Mouse (Mus musculus): ENCODE data around the gene Tbk1. TPM values are rescaled to one million over a fixed set of nuclear protein-coding genes. Genes with fewer than 3 reads are reported as not detected.
A peak's percentile ranks its signal among the peaks of the same experiment; 100 is the strongest.

Tbk1 gene
- total RNA-seq (2014; rRNA removed) (30.9 and 34.2 TPM in 2 replicates), polyA plus RNA-seq (2015; fragmentation: Nextera tagmentation; extraction: Ambion mirVana) (17.5 and 23.7 TPM in 2 replicates)

- WGBS, result under 1% methylated on average over 56 of the region's 58 CpGs
- H3K27ac ChIP-seq (ENCODE audit: low read depth, low read length), result peak within 1 kb of the TSS; percentile 69
- no peaks in the 10 kb centered on the region for H3K9me3 ChIP-seq (ENCODE audit: low read length)
- no peaks in the 10 kb centered on the region for H3K27me3 ChIP-seq (ENCODE audit: insufficient read depth, low read length)
- 0 out of 2 replicates have a peak, but pooled peaks cover 2% of the 10 kb centered on the region for H3K4me1 ChIP-seq (ENCODE audit: insufficient read depth)
- H3K4me3 ChIP-seq (ENCODE audit: low read depth, low read length), result peak within 1 kb of the TSS; percentile 91
- DNase-seq (peak; percentile 93), ATAC-seq (peak; percentile 99)
- peaks cover 28% of the 10 kb centered on the region for H3K36me3 ChIP-seq (ENCODE audit: insufficient read depth)
- H3K4me2 ChIP-seq (ENCODE audit: low read depth), result peak within 1 kb of the TSS; percentile 63
- no peak for TF ChIP-seq CTCF (IDR thresholded peaks at IDR 0.05; ENCODE audit: low read depth)
- peak within 1 kb of the TSS; percentile 75 for H3K9ac ChIP-seq
Observed at GRCm38 (mm10) chr10:121586675-121587370, at the start of gene Tbk1. Gene Tbk1, minus strand, starts transcription at chr10:121586787.

GRCm38 (mm10) chr10:121636276-121636675, 49.7 kb upstream of the Tbk1 start:
- no peaks in the 10 kb centered on the region for H3K9me3 ChIP-seq (ENCODE audit: low read length)
- ATAC-seq, result no peak
- WGBS, result 84% methylated on average over 6 of the region's 6 CpGs
- no peak for DNase-seq
- no peak overlapping the region for H3K27ac ChIP-seq (ENCODE audit: low read depth, low read length)
- no peak overlapping the region for H3K9ac ChIP-seq
- H3K36me3 ChIP-seq (ENCODE audit: insufficient read depth), result no peaks in the 10 kb centered on the region
- H3K4me1 ChIP-seq (ENCODE audit: insufficient read depth), result peaks cover 7% of the 10 kb centered on the region; the same call in 1 of the 2 replicates
- no peak for TF ChIP-seq CTCF (IDR thresholded peaks at IDR 0.05; ENCODE audit: low read depth)
- no peaks in the 10 kb centered on the region for H3K27me3 ChIP-seq (ENCODE audit: insufficient read depth, low read length)
- H3K4me3 ChIP-seq (ENCODE audit: low read depth, low read length), result no peak overlapping the region
- no peak overlapping the region for H3K4me2 ChIP-seq (ENCODE audit: low read depth)

DNA sequence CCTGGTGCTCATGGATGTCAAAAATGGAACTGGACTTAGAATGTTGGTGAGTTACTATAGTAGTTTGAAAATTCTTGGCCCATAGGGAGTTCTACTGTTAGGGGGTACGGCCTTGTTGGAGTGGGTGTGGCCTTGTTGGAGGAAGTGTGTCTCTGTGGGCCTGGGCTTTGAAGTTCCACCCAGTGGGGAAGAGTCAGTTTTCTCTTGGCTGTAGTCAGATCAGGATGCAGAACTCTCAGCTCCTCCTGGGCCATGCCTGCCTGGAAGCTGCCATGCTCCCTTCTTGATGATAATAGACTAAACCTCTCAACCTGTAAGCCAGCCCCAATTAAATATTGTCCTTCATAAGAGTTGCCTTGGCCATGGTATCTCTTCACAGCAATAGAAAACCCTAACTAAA, 47.6 kb upstream of the Tbk1 start:
- Histone ChIP-seq H3K4me1 (ENCODE audit: insufficient read depth) (no peaks in the 10 kb centered on the region), H3K27ac (ENCODE audit: low read depth, low read length) (no peak overlapping the region), H3K9me3 (ENCODE audit: low read length) (no peaks in the 10 kb centered on the region), H3K36me3 (ENCODE audit: insufficient read depth) (no peaks in the 10 kb centered on the region), H3K4me2 (ENCODE audit: low read depth) (no peak overlapping the region), H3K27me3 (ENCODE audit: insufficient read depth, low read length) (no peaks in the 10 kb centered on the region), H3K9ac (no peak overlapping the region), H3K4me3 (ENCODE audit: low read depth, low read length) (no peak overlapping the region)
- 64% methylated on average over 1 of the region's 1 CpGs for WGBS
- DNase-seq (no peak), ATAC-seq (no peak)
- TF ChIP-seq CTCF (IDR thresholded peaks at IDR 0.05; ENCODE audit: low read depth), result no peak

DNA sequence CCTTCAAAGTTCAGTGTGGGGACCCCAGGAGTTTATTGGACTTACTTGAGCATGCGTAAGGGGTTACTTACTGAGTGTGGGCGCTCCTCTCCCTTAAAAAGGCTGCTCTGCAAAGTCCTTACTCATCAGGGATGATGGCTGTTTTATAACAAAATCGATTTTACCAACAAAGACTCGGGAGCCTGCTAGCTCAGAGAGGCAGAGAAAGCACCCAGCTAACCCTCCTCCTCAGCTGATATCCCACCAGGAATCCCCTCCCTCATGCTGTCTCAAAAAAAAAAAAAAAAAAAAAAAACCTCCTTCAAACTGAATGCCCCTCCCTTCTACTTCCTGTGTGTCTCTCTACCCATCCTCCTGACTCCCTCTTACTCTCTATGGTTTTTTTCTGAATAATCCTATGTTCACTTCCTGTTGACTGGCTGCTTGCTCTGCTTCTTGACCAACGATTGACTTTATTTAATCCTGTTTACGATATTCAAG, 42.0 kb upstream of the Tbk1 start:
- Histone ChIP-seq H3K4me2 (ENCODE audit: low read depth) (no peak overlapping the region), H3K27ac (ENCODE audit: low read depth, low read length) (no peak overlapping the region), H3K4me3 (ENCODE audit: low read depth, low read length) (no peak overlapping the region), H3K9ac (no peak overlapping the region), H3K9me3 (ENCODE audit: low read length) (no peaks in the 10 kb centered on the region), H3K4me1 (ENCODE audit: insufficient read depth) (peaks cover 15% of the 10 kb centered on the region), H3K36me3 (ENCODE audit: insufficient read depth) (no peaks in the 10 kb centered on the region), H3K27me3 (ENCODE audit: insufficient read depth, low read length) (no peaks in the 10 kb centered on the region)
- no peak for ATAC-seq
- 90% methylated on average over 6 of the region's 6 CpGs for WGBS
- no peak for TF ChIP-seq CTCF (IDR thresholded peaks at IDR 0.05; ENCODE audit: low read depth)
- DNase-seq, result no peak

GRCm38 (mm10) chr10:121627216-121627852, 40.7 kb upstream of the Tbk1 start:
- no peak overlapping the region for H3K4me3 ChIP-seq (ENCODE audit: low read depth, low read length)

GRCm38 (mm10) chr10:121626186-121626882, 39.7 kb upstream of the Tbk1 start, which contains the start of gene Xpot:
Gene Xpot, minus strand, starts transcription at chr10:121626332.
- under 1% methylated on average over 68 of the region's 70 CpGs for WGBS
- Histone ChIP-seq H3K27me3 (ENCODE audit: insufficient read depth, low read length) (no peaks in the 10 kb centered on the region), H3K4me3 (ENCODE audit: low read depth, low read length) (peak within 1 kb of the TSS; percentile 80), H3K4me1 (ENCODE audit: insufficient read depth) (peaks cover 15% of the 10 kb centered on the region), H3K9ac (peak within 1 kb of the TSS; percentile 74), H3K36me3 (ENCODE audit: insufficient read depth) (0 out of 2 replicates have a peak, but pooled peaks cover 12% of the 10 kb centered on the region), H3K27ac (ENCODE audit: low read depth, low read length) (peak within 1 kb of the TSS; percentile 88), H3K9me3 (ENCODE audit: low read length) (no peaks in the 10 kb centered on the region), H3K4me2 (ENCODE audit: low read depth) (peak within 1 kb of the TSS; percentile 62)
- ATAC-seq (peak; percentile 99), DNase-seq (peak; percentile 98)
- peak; percentile 17; the same call in 1 of the 2 replicates for TF ChIP-seq CTCF (IDR thresholded peaks at IDR 0.05; ENCODE audit: low read depth)

More at GRCm38 (mm10) chr10:121627216-121627852, 40.7 kb upstream of the Tbk1 start:
- Histone ChIP-seq H3K4me2 (ENCODE audit: low read depth) (no peak overlapping the region), H3K27me3 (ENCODE audit: insufficient read depth, low read length) (no peaks in the 10 kb centered on the region), H3K9ac (no peak overlapping the region), H3K9me3 (ENCODE audit: low read length) (no peaks in the 10 kb centered on the region), H3K36me3 (ENCODE audit: insufficient read depth) (0 out of 2 replicates have a peak, but pooled peaks cover 2% of the 10 kb centered on the region), H3K27ac (ENCODE audit: low read depth, low read length) (no peak overlapping the region), H3K4me1 (ENCODE audit: insufficient read depth) (peaks cover 15% of the 10 kb centered on the region)
- ATAC-seq (no peak), DNase-seq (no peak)
- 85% methylated on average over 10 of the region's 10 CpGs for WGBS
- TF ChIP-seq CTCF (IDR thresholded peaks at IDR 0.05; ENCODE audit: low read depth), result no peak

Measured in forebrain, postnatal 0 days (tissue).